Mouse (Mus musculus): Measurements from ENCODE around the gene Pglyrp3.
"Not testable (repeated sequence)": the region's sequence is repeated elsewhere in the genome, so short reads cannot be mapped to it uniquely, and the experiment has no call there.

Gene Pglyrp3

DNA sequence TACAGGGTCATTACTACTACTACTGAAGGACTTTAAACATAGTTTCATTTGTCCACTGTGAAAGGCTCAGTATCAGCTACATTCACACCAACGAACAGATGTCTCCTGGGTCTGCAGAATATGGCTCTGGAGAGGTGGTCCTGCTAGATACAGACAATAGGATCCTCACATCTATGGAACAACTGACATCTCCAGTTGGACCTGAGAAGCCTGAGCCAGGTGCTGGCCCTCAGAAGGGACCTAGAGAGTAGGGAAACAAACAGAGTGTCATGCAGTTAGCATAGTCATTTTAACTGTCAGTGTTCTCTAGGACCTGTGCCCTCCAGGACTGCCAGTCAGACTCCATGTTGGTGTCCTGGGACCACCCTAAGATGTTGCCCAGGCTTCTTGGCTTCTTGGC is at the start of gene Pglyrp3:
Gene Pglyrp3, plus strand, starts transcription at position 301 of the 400 bp plus-strand sequence.
- DNase-seq (ENCODE audit: low spot score in 2 of 2), result no peak

DNA sequence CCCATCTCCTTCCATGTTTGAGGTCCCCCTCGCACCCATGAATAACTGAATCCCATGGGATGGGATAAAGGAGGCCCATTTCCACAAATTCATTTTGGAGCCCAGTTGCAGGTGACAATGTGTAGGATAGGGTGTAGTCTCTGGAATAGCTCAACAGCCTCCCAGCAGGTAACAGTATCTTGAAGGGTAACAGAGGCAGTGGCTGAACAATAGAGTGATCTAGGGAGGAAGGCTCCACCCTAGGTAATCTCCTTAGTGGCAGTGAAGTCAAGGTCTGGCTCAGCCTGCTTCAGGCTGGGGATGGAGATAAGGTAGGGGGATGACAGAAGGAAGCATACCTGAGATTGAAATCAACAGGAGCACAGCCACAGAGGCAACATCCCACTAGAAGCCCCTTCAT is 3.4 kb upstream of the Pglyrp3 start:
- DNase-seq (ENCODE audit: low spot score in 2 of 2), result no peak

DNA sequence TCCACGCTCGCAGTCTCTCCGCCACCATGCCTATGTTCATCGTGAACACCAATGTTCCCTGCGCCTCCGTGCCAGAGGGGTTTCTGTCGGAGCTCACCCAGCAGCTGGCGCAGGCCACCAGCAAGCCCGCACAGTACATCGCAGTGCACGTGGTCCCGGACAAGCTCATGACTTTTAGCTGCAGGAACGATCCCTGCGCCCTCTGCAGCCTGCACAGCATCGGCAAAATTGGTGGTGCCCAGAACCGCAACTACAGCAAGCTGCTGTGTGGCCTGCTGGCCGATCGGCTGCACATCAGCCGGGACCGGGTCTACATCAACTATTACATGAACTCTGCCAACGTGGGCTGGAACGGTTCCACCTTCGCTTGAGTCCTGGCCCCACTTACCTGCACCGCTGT is 10.2 kb downstream of the Pglyrp3 start:
- not testable (repeated sequence) for DNase-seq (ENCODE audit: low spot score in 2 of 2)

DNA sequence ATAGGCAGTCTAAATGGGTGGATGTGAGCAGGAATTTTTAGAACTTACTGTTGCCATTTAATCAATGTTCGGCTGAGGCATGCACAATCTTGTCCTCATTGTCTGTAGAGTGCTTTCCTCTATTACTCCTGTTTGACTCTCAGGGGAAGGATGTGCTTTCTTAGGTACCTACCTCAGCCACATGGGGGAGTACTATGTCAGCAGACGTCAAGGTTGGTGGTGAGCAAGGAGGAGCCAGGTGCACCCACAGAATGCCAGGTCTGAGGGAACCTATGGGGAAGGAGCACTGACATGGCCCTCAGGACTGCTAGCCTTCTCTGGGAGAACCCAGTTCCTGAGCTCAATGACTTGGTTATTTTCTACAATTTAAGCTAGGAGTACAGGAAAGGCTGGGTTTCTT is 18.8 kb downstream of the Pglyrp3 start:
- no peak for DNase-seq (ENCODE audit: low spot score in 2 of 2)

DNA sequence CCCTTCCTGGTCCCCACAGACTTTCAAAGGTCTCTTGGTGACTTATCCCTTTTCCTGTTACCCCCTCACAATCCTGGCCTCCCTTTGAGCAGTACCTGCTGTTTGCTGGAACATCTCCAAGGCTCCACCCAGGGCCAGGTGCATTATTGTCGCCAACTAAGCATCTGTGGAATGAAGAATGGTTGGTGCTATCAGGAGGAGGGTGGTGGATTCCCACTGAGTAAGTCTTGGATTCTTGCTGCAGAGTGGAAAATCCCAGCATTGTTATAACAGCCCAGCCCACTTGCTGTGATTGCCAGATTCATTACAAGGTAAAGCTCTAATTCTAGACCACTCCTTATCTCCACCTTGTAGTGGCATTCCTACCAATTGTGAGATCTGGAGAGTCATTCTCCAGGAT is 19.5 kb downstream of the Pglyrp3 start:
- no peak for DNase-seq (ENCODE audit: low spot score in 2 of 2)

DNA sequence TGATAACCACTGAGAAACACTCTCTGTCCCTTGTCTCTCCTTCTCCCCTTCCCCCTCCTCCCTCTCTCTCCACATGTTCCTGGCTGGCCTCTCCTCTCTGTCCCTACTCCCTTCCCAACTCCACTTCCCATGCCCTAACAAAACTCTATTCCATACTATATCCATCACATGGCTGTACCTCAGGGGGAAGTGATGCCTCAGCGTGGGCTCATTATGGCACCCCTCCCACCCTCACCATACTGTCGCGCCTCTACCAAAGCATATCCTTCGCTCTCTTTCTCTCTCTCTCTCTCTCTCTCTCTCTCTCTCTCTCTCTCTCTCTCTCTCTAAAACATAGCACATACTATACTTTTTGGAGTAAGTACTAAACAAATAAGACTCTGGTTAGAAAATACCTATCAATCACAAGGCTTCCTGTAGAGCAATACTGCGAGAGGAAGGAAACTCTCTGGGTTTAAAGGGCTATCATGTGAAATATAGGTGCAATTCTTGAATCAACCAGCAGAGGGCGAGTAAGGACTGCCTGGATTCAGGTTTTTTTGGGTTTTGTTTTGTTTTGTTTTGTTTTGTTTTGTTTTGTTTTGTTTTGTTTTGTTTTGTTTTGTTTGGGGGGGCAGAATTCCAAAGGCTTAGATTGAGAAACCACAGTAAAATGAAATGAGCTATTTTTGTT is 36.1 kb downstream of the Pglyrp3 start:
- DNase-seq (ENCODE audit: low spot score in 2 of 2), result no peak

DNA sequence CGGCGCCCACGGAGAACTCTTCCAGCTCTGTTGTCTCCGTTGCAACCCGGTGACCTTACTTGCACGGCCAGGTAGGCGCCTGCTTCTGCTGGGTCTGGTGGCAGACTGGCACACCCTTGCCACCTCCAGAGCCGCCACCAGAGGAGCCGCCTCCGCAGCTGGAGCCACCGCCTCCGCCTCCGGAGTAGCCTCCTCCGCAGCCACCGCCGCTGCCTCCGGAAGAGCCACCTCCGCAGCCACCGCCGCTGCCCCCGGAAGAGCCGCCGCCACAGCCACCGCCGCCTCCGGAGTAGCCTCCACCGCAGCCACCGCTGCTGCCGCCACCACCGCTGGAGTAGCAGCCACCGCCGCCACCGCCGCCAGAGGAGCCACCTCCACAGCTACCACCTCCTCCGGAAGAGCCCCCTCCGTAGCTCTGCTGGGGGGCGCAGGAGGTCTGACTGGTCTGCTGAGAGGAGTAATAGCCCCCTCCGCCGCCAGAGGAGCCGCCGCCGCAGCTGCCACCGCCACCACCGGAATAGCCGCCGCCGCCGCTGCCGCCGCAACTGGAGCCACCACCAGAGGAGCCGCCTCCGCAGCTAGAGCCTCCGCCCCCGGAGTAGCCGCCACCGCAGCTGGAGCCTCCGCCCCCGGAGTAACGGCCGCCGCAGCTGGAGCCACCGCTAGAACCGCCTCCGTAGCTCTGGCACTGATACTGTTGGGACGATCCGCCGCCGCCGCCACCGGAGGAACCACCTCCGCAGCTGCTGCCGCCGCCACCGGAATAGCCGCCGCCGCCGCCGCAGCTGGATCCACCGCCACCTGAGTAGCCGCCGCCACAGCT is 66.3 kb downstream of the Pglyrp3 start:
- peak; percentile 31 to 68 for DNase-seq (ENCODE audit: low spot score in 2 of 2)
